Mouse (Mus musculus): ENCODE results near the gene Npat. TPM values are rescaled to one million over a fixed set of nuclear protein-coding genes. Genes with fewer than 3 reads are reported as not detected.
A peak's percentile ranks its signal among the peaks of the same experiment; 100 is the strongest.

The Npat gene
- polyA plus RNA-seq, 1 experiment from 2014 or later: 19.0 TPM

DNA sequence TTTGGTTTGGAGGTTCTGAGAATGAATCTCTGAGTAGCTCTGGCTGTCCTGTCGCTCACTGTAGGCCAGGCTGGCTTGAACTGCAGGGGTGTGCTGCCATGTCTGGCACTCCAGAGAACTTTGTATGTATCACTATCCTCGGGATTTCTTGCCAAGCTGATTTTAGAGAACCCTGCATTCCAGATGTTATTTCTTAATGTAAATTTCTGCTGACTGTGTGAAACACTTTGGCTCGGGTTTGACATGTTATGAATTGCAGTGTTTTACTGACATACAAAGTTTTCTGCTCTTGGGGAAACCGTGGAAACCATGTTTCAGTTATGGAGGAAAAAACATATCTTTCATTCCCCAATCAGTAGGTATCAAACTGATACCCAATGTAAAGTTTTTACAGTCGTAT is 38.9 kb downstream of the Npat start:
- ATAC-seq (ENCODE audit: low FRiP score, low TSS enrichment): no peak
- Histone ChIP-seq H3K4me2 (replicated peaks; ENCODE audit: low read depth, low read length) (no peak overlapping the region), H3K9me3 (ENCODE audit: low read length) (no peaks in the 10 kb centered on the region), H3K4me1 (ENCODE audit: insufficient read depth, low read length) (no peaks in the 10 kb centered on the region), H3K27me3 (ENCODE audit: insufficient read depth, low read length) (no peaks in the 10 kb centered on the region), H3K27ac (ENCODE audit: low read length) (no peak overlapping the region), H3K9ac (replicated peaks; ENCODE audit: low read length) (no peak overlapping the region), H3K4me3 (ENCODE audit: low read length) (no peak overlapping the region), H3K36me3 (ENCODE audit: insufficient read depth, low read length) (peaks cover 33% of the 10 kb centered on the region)
- 88% methylated on average over 5 of the region's 5 CpGs for WGBS

DNA sequence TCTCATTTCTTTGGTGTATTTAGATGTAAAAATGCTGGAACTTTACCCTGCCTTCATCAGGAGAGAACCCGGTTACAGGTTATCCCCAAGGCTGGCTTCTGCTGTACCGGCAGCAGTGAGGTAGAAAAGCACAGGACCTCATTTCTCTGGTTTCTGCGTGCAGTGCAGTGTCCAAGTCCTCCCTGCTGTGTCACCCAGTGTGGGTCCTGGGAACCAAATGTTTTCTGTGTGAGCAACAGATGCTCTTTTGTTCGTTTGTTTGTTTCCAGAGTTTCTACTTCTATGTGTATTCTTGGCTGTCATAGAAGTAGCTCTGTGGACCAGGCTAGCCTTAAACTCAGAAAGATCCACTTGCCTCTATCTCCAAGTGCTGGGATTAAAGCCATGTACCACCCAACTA is 45.0 kb downstream of the Npat start:
- WGBS: 91% methylated on average over 4 of the region's 4 CpGs
- H3K36me3 ChIP-seq (ENCODE audit: insufficient read depth, low read length): peaks cover 49% of the 10 kb centered on the region
- H3K9me3 ChIP-seq (ENCODE audit: low read length): no peaks in the 10 kb centered on the region
- no peak for ATAC-seq (ENCODE audit: low FRiP score, low TSS enrichment)
- H3K9ac ChIP-seq (replicated peaks; ENCODE audit: low read length): no peak overlapping the region
- H3K4me1 ChIP-seq (ENCODE audit: insufficient read depth, low read length): no peaks in the 10 kb centered on the region
- no peaks in the 10 kb centered on the region for H3K27me3 ChIP-seq (ENCODE audit: insufficient read depth, low read length)
- no peak overlapping the region for H3K4me2 ChIP-seq (replicated peaks; ENCODE audit: low read depth, low read length)
- no peak overlapping the region for H3K27ac ChIP-seq (ENCODE audit: low read length)
- no peak overlapping the region for H3K4me3 ChIP-seq (ENCODE audit: low read length)

DNA sequence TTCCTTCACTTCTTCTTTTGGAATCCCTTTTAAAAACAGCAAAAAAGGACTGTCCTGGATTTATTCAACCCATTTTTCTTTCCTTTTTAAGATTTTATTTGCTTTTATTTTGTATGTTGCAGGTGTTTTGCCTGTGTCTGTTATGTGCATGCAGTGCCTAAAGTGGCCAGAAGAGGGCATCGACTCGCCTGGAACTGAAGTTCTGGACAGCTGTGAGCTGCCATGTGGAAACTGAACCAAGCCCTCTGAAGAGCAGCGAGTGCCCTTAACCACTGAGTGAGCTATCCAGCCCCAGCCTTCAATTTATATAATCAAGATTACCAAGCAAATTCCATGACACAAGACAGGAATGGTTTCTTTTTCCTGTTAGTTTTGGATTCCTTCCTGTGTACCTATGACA is 57.9 kb downstream of the Npat start:
- peaks cover 23% of the 10 kb centered on the region for H3K36me3 ChIP-seq (ENCODE audit: insufficient read depth, low read length)
- H3K4me3 ChIP-seq (ENCODE audit: low read length): no peak overlapping the region
- H3K27me3 ChIP-seq (ENCODE audit: insufficient read depth, low read length): no peaks in the 10 kb centered on the region
- no peaks in the 10 kb centered on the region for H3K9me3 ChIP-seq (ENCODE audit: low read length)
- H3K9ac ChIP-seq (replicated peaks; ENCODE audit: low read length): no peak overlapping the region
- H3K27ac ChIP-seq (ENCODE audit: low read length): no peak overlapping the region
- WGBS: 4% methylated on average over 3 of the region's 3 CpGs
- H3K4me2 ChIP-seq (replicated peaks; ENCODE audit: low read depth, low read length): no peak overlapping the region
- H3K4me1 ChIP-seq (ENCODE audit: insufficient read depth, low read length): no peaks in the 10 kb centered on the region
- ATAC-seq (ENCODE audit: low FRiP score, low TSS enrichment): no peak

DNA sequence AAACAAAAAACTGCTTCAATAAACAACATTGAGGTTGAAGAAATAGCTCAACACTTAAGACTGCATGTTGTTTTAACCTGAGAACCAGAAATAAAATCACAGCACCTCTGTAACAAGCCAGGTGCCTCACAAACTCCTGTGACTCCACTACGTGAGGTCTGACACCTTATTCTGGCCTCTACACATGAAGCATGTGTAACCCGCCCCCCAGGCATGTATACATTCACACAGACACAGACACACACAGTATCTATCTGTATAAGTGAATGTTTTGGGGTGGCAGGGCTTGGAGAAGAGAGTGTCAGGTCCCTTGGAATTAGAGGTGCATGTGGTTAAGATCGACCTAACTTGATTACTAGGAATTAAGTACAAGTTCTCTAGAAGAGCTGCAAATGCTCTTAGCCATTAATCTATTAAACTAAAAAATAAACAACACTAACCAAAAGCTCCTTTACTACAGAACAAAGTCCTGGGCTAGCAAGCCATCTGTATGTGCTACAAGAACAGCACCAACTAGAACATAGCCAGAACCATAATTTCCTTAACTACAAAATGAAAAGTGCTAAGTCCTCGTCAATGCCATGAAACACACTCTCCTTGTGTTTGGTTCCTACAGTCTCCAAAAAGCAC is 60.2 kb downstream of the Npat start:
- Histone ChIP-seq H3K9me3 (ENCODE audit: low read length) (no peaks in the 10 kb centered on the region), H3K4me1 (ENCODE audit: insufficient read depth, low read length) (no peaks in the 10 kb centered on the region), H3K4me2 (replicated peaks; ENCODE audit: low read depth, low read length) (no peak overlapping the region), H3K36me3 (ENCODE audit: insufficient read depth, low read length) (peaks cover 14% of the 10 kb centered on the region), H3K9ac (replicated peaks; ENCODE audit: low read length) (no peak overlapping the region), H3K27ac (ENCODE audit: low read length) (no peak overlapping the region), H3K4me3 (ENCODE audit: low read length) (no peak overlapping the region), H3K27me3 (ENCODE audit: insufficient read depth, low read length) (no peaks in the 10 kb centered on the region)
- WGBS: 91% methylated on average over 4 of the region's 4 CpGs
- ATAC-seq (ENCODE audit: low FRiP score, low TSS enrichment): no peak

DNA sequence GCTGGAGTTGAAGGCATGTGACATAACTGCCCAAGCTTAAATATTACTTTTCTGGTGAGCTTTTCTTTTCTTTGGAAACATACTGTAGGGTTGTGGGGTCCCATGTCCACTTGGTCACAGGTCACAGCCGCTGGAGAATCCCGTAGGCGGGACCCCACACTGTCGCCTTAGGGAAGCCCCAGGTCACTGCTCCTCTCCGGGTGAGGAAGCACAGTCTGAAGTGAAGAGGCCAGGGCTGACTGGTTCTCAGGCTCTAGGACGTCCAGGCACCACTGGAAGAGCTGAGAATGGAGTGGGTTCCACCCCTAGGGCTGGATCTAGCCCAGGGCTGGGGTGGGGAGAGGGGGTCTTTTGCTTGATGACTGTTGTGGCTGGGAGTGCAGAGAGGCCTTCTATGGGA is 61.8 kb downstream of the Npat start:
- 58% methylated on average over 6 of the region's 6 CpGs for WGBS
- peaks cover 7% of the 10 kb centered on the region; the same call in 1 of the 2 replicates for H3K36me3 ChIP-seq (ENCODE audit: insufficient read depth, low read length)
- ATAC-seq (ENCODE audit: low FRiP score, low TSS enrichment): peak; percentile 88
- no peaks in the 10 kb centered on the region for H3K9me3 ChIP-seq (ENCODE audit: low read length)
- 0 out of 2 replicates have a peak, but pooled peaks cover 1% of the 10 kb centered on the region for H3K4me1 ChIP-seq (ENCODE audit: insufficient read depth, low read length)
- no peak overlapping the region for H3K27ac ChIP-seq (ENCODE audit: low read length)
- no peaks in the 10 kb centered on the region for H3K27me3 ChIP-seq (ENCODE audit: insufficient read depth, low read length)
- H3K9ac ChIP-seq (replicated peaks; ENCODE audit: low read length): no peak overlapping the region
- H3K4me3 ChIP-seq (ENCODE audit: low read length): no peak overlapping the region
- no peak overlapping the region for H3K4me2 ChIP-seq (replicated peaks; ENCODE audit: low read depth, low read length)

DNA sequence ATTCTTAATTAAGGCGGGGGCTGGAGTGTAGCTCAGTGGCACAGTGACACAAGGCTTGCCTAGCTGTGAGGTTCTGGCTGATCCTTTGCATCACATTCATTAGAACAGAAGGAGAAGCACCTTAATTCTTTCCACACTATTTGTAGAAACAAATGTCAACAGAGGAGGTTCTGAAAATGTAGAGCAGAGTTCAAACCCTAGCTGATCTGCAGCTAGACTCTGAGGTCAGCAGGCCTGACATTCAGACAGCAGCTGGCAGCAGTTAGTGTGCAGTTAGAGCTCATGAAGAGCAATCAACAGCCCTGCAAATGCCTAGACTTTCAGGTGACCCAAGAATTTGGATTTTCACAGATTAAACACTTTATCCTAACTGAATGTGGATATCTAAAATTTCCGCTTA is 64.7 kb downstream of the Npat start:
- H3K9me3 ChIP-seq (ENCODE audit: low read length): no peaks in the 10 kb centered on the region
- WGBS: 94% methylated on average over 2 of the region's 2 CpGs
- no peak overlapping the region for H3K4me3 ChIP-seq (ENCODE audit: low read length)
- H3K36me3 ChIP-seq (ENCODE audit: insufficient read depth, low read length): no peaks in the 10 kb centered on the region
- H3K9ac ChIP-seq (replicated peaks; ENCODE audit: low read length): no peak overlapping the region
- no peaks in the 10 kb centered on the region for H3K27me3 ChIP-seq (ENCODE audit: insufficient read depth, low read length)
- H3K4me1 ChIP-seq (ENCODE audit: insufficient read depth, low read length): 0 out of 2 replicates have a peak, but pooled peaks cover 3% of the 10 kb centered on the region
- no peak overlapping the region for H3K27ac ChIP-seq (ENCODE audit: low read length)
- ATAC-seq (ENCODE audit: low FRiP score, low TSS enrichment): no peak
- no peak overlapping the region for H3K4me2 ChIP-seq (replicated peaks; ENCODE audit: low read depth, low read length)

DNA sequence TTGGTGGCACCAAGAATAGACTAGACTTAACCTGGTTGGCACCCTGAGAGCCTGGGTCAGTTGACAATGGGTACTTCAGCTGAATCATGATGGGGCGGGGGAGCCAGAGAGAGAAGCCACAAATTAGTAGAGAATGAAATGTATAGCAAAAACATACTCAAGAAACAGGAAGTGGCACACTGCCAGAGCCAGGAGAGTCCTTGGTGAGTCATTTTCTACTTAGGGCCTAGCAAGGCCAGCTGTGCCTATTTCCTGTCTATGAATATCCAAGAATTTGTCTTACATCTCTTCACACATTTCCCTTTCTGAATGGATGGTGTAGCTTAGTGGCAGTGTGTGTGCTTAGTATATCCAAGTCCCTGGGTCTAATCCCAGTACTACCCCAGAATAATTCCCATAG is 66.5 kb downstream of the Npat start:
- no peaks in the 10 kb centered on the region for H3K36me3 ChIP-seq (ENCODE audit: insufficient read depth, low read length)
- H3K4me3 ChIP-seq (ENCODE audit: low read length): no peak overlapping the region
- no peaks in the 10 kb centered on the region for H3K27me3 ChIP-seq (ENCODE audit: insufficient read depth, low read length)
- WGBS: 88% methylated on average over 1 of the region's 1 CpGs
- H3K27ac ChIP-seq (ENCODE audit: low read length): no peak overlapping the region
- H3K9ac ChIP-seq (replicated peaks; ENCODE audit: low read length): no peak overlapping the region
- ATAC-seq (ENCODE audit: low FRiP score, low TSS enrichment): peak; percentile 35; the same call in 1 of the 2 replicates
- H3K9me3 ChIP-seq (ENCODE audit: low read length): no peaks in the 10 kb centered on the region
- H3K4me1 ChIP-seq (ENCODE audit: insufficient read depth, low read length): 0 out of 2 replicates have a peak, but pooled peaks cover 4% of the 10 kb centered on the region
- no peak overlapping the region for H3K4me2 ChIP-seq (replicated peaks; ENCODE audit: low read depth, low read length)

DNA sequence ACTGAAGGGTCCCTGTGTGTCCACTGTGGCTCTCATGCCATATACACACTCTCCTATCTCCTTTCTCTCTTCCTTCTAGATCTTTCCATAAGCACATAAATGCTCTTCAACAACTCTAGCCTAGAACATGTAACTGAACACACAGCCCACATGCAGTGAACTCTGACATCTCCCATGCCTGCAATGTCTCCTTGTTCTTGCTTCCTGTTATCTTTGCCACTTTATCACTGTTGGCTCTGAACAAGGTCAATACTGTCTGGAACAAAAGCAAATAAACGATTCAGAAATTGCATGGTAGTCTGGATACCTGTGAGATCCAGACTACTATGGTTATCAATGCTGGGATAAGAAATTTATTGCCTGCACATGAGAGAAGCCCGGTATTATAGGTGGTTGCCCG is 67.0 kb downstream of the Npat start:
- Histone ChIP-seq H3K27me3 (ENCODE audit: insufficient read depth, low read length) (no peaks in the 10 kb centered on the region), H3K9me3 (ENCODE audit: low read length) (no peaks in the 10 kb centered on the region), H3K4me2 (replicated peaks; ENCODE audit: low read depth, low read length) (no peak overlapping the region), H3K4me3 (ENCODE audit: low read length) (no peak overlapping the region), H3K27ac (ENCODE audit: low read length) (no peak overlapping the region), H3K36me3 (ENCODE audit: insufficient read depth, low read length) (no peaks in the 10 kb centered on the region), H3K9ac (replicated peaks; ENCODE audit: low read length) (no peak overlapping the region), H3K4me1 (ENCODE audit: insufficient read depth, low read length) (0 out of 2 replicates have a peak, but pooled peaks cover 9% of the 10 kb centered on the region)
- ATAC-seq (ENCODE audit: low FRiP score, low TSS enrichment): no peak
- 80% methylated on average over 3 of the region's 3 CpGs for WGBS

DNA sequence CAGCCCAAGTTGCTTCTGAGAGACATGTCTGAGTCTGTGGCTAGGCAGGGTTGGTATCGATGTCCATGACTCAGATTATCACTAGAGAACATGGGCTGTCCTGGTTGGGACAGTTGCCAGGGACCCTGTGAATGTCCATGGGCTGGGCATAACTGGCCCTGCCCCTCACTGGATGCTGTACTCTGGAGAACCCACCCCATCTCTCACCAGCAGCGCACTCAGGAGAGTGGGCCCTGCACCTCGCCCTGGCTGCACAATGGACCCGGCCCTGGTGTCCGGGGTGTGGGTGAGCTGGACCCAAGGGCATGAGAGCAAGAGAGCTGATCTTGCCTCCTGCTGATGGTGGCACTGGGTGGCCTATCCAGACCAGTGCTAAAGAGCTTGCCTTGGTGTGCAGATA is 68.1 kb downstream of the Npat start:
- Histone ChIP-seq H3K27ac (ENCODE audit: low read length) (no peak overlapping the region), H3K4me2 (replicated peaks; ENCODE audit: low read depth, low read length) (no peak overlapping the region), H3K4me1 (ENCODE audit: insufficient read depth, low read length) (peaks cover 17% of the 10 kb centered on the region; the same call in 1 of the 2 replicates), H3K9me3 (ENCODE audit: low read length) (no peaks in the 10 kb centered on the region), H3K9ac (replicated peaks; ENCODE audit: low read length) (no peak overlapping the region), H3K27me3 (ENCODE audit: insufficient read depth, low read length) (no peaks in the 10 kb centered on the region), H3K36me3 (ENCODE audit: insufficient read depth, low read length) (no peaks in the 10 kb centered on the region), H3K4me3 (ENCODE audit: low read length) (no peak overlapping the region)
- 90% methylated on average over 5 of the region's 5 CpGs for WGBS
- no peak for ATAC-seq (ENCODE audit: low FRiP score, low TSS enrichment)

DNA sequence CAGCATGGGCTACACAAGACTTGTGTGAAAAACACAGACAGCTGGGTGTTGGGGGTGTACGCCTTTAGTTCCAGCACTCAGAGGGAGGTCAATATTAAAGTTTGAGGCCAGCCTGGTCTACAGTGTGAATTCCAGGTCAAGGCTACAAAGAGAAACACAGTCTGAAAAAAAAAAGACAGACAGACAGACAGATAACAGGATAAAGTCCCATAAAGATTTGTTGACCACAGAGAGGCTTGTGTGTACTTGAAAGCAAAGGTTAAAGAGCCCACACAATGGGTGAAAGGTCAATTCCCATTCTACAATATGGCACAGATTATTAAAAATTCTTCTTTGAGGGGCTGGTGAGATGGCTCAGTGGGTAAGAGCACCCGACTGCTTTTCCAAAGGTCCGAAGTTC is 70.3 kb downstream of the Npat start:
- no peak overlapping the region for H3K4me3 ChIP-seq (ENCODE audit: low read length)
- no peak overlapping the region for H3K9ac ChIP-seq (replicated peaks; ENCODE audit: low read length)
- no peak overlapping the region for H3K27ac ChIP-seq (ENCODE audit: low read length)
- H3K27me3 ChIP-seq (ENCODE audit: insufficient read depth, low read length): no peaks in the 10 kb centered on the region
- ATAC-seq (ENCODE audit: low FRiP score, low TSS enrichment): no peak
- H3K4me1 ChIP-seq (ENCODE audit: insufficient read depth, low read length): peaks cover 17% of the 10 kb centered on the region; the same call in 1 of the 2 replicates
- H3K9me3 ChIP-seq (ENCODE audit: low read length): no peaks in the 10 kb centered on the region
- 92% methylated on average over 3 of the region's 3 CpGs for WGBS
- H3K36me3 ChIP-seq (ENCODE audit: insufficient read depth, low read length): no peaks in the 10 kb centered on the region
- H3K4me2 ChIP-seq (replicated peaks; ENCODE audit: low read depth, low read length): no peak overlapping the region
